Mouse (Mus musculus) heart, postnatal 0 days (tissue): ENCODE measurements around the gene Mst1. TPM values are rescaled to one million over a fixed set of nuclear protein-coding genes. Genes with fewer than 3 reads are reported as not detected.

Source experiments
- ATAC-seq: fragments of 200-750 bp; cut with Nextera tagmentation; 2 replicates; pipeline ENCODE4 v1.8.0; 2017; ENCODE audit warnings: low read depth, moderate number of reproducible peaks, moderate library complexity; ENCODE audit not compliant: insufficient read depth
- DNase-seq: peaks from one replicate; pipeline ENCODE4 v3.0.0-alpha.2; 2016; ENCODE audit warnings: low spot score
- H3K27ac ChIP-seq: fragments of 300-500 bp; sonication (generic); 2 replicates; pipeline ENCODE4 v1.5.1; 2014; ENCODE audit warnings: low read depth, mild to moderate bottlenecking
- H3K27me3 ChIP-seq: fragments of 300-500 bp; sonication (generic); 2 replicates; pipeline ENCODE4 v1.6.1; 2014; ENCODE audit warnings: low read length, mixed read lengths; ENCODE audit not compliant: control insufficient read depth, insufficient read depth
- H3K36me3 ChIP-seq: fragments of 300-500 bp; sonication (generic); replicated peaks from 2 replicates; pipeline ENCODE4 v1.6.1; 2014; ENCODE audit warnings: low read length, mixed read lengths; ENCODE audit not compliant: control insufficient read depth, insufficient read depth
- H3K4me1 ChIP-seq: fragments of 300-500 bp; sonication (generic); 2 replicates; pipeline ENCODE4 v1.6.1; 2014; ENCODE audit warnings: antibody characterized with exemption; ENCODE audit not compliant: control insufficient read depth, insufficient read depth
- H3K4me2 ChIP-seq: fragments of 300-500 bp; sonication (generic); 2 replicates; pipeline ENCODE4 v1.6.1; 2014; ENCODE audit warnings: low read depth, mild to moderate bottlenecking, low read length, moderate library complexity
- H3K4me3 ChIP-seq: fragments of 300-500 bp; sonication (generic); 2 replicates; pipeline ENCODE4 v1.5.1; 2014; ENCODE audit warnings: low read depth, low read length
- H3K9ac ChIP-seq: fragments of 300-500 bp; sonication (generic); replicated peaks from 2 replicates; pipeline ENCODE4 v1.6.1; 2014; ENCODE audit warnings: low read depth, low read length, mixed read lengths
- H3K9me3 ChIP-seq: fragments of 300-500 bp; sonication (generic); replicated peaks from 2 replicates; pipeline ENCODE4 v1.6.1; 2016; ENCODE audit warnings: low read length; ENCODE audit not compliant: control insufficient read depth
- CTCF ChIP-seq: IDR thresholded peaks from 2 replicates; pipeline ENCODE4 v1.5.1; 2016; ENCODE audit warnings: antibody characterized with exemption, control low read depth, low read depth
- EP300 ChIP-seq: IDR thresholded peaks from 2 replicates; pipeline ENCODE4 v1.6.1; 2016; ENCODE audit warnings: antibody characterized with exemption, low read depth
- WGBS: fragments of 180-500 bp; shearing (Covaris S2); extraction: QIAGEN DNeasy Blood & Tissue Kit; methylation state at CpG from one replicate; pipeline ENCODE4 v1.1.7; 2014; 5-methylcytosine and 5-hydroxymethylcytosine counted together
- polyA plus RNA-seq: library from polyadenylated mRNA; unstranded; fragments of >200 nt; fragmentation: Nextera tagmentation; extraction: Ambion mirVana; gene quantifications from 2 replicates; pipeline ENCODE4 v1.2.1, GENCODE M21; 2015
- total RNA-seq: library from RNA; depleted of rRNA; stranded (reverse); fragments of >200 nt; gene quantifications from 2 replicates; pipeline ENCODE4 v1.2.3, GENCODE M21; 2014; ENCODE audit warnings: low replicate concordance

Mst1 gene
- total and polyA plus RNA-seq, 2 experiments from 2014 or later = not detected

- no peaks in the 10 kb centered on the region for H3K27me3 ChIP-seq
- DNase-seq (no peak), ATAC-seq (no peak)
- TF ChIP-seq EP300 (no peak), CTCF (no peak)
- H3K36me3 ChIP-seq = peaks cover 28% of the 10 kb centered on the region
- no peak overlapping the region for H3K4me2 ChIP-seq
- H3K9ac ChIP-seq = 0 out of 2 replicates have a peak overlapping the region, but pooled peaks have one; percentile 15
- H3K4me1 ChIP-seq = peaks cover 16% of the 10 kb centered on the region
- no peaks in the 10 kb centered on the region for H3K9me3 ChIP-seq
- 0 out of 2 replicates have a peak overlapping the region, but pooled peaks have one; percentile 4 for H3K27ac ChIP-seq
- no peak overlapping the region for H3K4me3 ChIP-seq
- WGBS = 58% methylated on average over 7 of the region's 7 CpGs
Observed at GRCm38 (mm10) chr9:108069529-108069928, 10.7 kb upstream of the Mst1 start.

- Histone ChIP-seq H3K4me3 (no peak overlapping the region), H3K27me3 (no peaks in the 10 kb centered on the region), H3K9ac (no peak overlapping the region), H3K36me3 (peaks cover 16% of the 10 kb centered on the region), H3K9me3 (no peaks in the 10 kb centered on the region), H3K4me2 (no peak overlapping the region), H3K27ac (peak overlapping the region; percentile 58), H3K4me1 (peaks cover 16% of the 10 kb centered on the region)
- TF ChIP-seq EP300 (no peak), CTCF (no peak)
- ATAC-seq (no peak), DNase-seq (no peak)
- WGBS = 37% methylated on average over 4 of the region's 4 CpGs
Observed at GRCm38 (mm10) chr9:108071801-108072200, 8.4 kb upstream of the Mst1 start.

GRCm38 (mm10) chr9:108072481-108072924 lies 7.7 kb upstream of the Mst1 start:
- Histone ChIP-seq H3K4me1 (peaks cover 16% of the 10 kb centered on the region), H3K9ac (no peak overlapping the region), H3K27me3 (no peaks in the 10 kb centered on the region), H3K4me3 (no peak overlapping the region), H3K27ac (peak overlapping the region; percentile 58), H3K4me2 (no peak overlapping the region), H3K9me3 (no peaks in the 10 kb centered on the region), H3K36me3 (peaks cover 14% of the 10 kb centered on the region)
- ATAC-seq = peak; percentile 47
- TF ChIP-seq EP300 (no peak), CTCF (no peak)
- WGBS = 34% methylated on average over 9 of the region's 9 CpGs
- DNase-seq = no peak

- DNase-seq (no peak), ATAC-seq (peak; percentile 66)
- 0 out of 2 replicates have a peak overlapping the region, but pooled peaks have one; percentile 26 for H3K9ac ChIP-seq
- H3K4me3 ChIP-seq = no peak overlapping the region
- peaks cover 16% of the 10 kb centered on the region for H3K4me1 ChIP-seq
- H3K27ac ChIP-seq = peak overlapping the region; percentile 77
- peaks cover 14% of the 10 kb centered on the region for H3K36me3 ChIP-seq
- H3K4me2 ChIP-seq = no peak overlapping the region
- H3K9me3 ChIP-seq = no peaks in the 10 kb centered on the region
- H3K27me3 ChIP-seq = no peaks in the 10 kb centered on the region
- WGBS = 34% methylated on average over 7 of the region's 7 CpGs
- no peak for TF ChIP-seq EP300
- TF ChIP-seq CTCF = no peak
Observed at GRCm38 (mm10) chr9:108073141-108073930, 6.9 kb upstream of the Mst1 start.

- TF ChIP-seq EP300 (no peak), CTCF (no peak)
- H3K9me3 ChIP-seq = no peaks in the 10 kb centered on the region
- WGBS = 6% methylated on average over 19 of the region's 19 CpGs
- no peak overlapping the region for H3K9ac ChIP-seq
- peak overlapping the region; percentile 15; the same call in 1 of the 2 replicates for H3K4me2 ChIP-seq
- no peak overlapping the region for H3K27ac ChIP-seq
- peaks cover 23% of the 10 kb centered on the region for H3K27me3 ChIP-seq
- peaks cover 3% of the 10 kb centered on the region for H3K4me1 ChIP-seq
- DNase-seq = no peak
- H3K36me3 ChIP-seq = peaks cover 38% of the 10 kb centered on the region
- ATAC-seq = no peak
- no peak overlapping the region for H3K4me3 ChIP-seq
Observed at GRCm38 (mm10) chr9:108082549-108082948, 2.3 kb downstream of the Mst1 start.
